Mouse (Mus musculus) limb, embryonic 11.5 days (tissue): ENCODE data around the gene C1d. TPM values are rescaled to one million over a fixed set of nuclear protein-coding genes. Genes with fewer than 3 reads are reported as not detected.
A peak's percentile ranks its signal among the peaks of the same experiment; 100 is the strongest.

ENCODE experiments used
- ATAC-seq: fragments of 200-750 bp; cut with Nextera tagmentation; 2 replicates; pipeline ENCODE4 v1.8.0; 2017; ENCODE audit warnings: low read depth; ENCODE audit not compliant: insufficient number of reproducible peaks, low FRiP score, low TSS enrichment
- DNase-seq: peaks from one replicate; pipeline ENCODE4 v3.0.0-alpha.2; 2015; ENCODE audit warnings: low spot score
- H3K27ac ChIP-seq: fragments of 300-500 bp; sonication (generic); replicated peaks from 2 replicates; pipeline ENCODE4 v1.5.1; 2014; ENCODE audit warnings: low read depth, mild to moderate bottlenecking, low read length
- H3K27me3 ChIP-seq: fragments of 300-500 bp; sonication (generic); 2 replicates; pipeline ENCODE4 v1.6.1; 2014; ENCODE audit warnings: mild to moderate bottlenecking, low read length, mixed read lengths; ENCODE audit not compliant: control insufficient read depth, insufficient read depth
- H3K36me3 ChIP-seq: fragments of 300-500 bp; sonication (generic); 2 replicates; pipeline ENCODE4 v1.6.1; 2014; ENCODE audit warnings: mild to moderate bottlenecking, low read length, moderate library complexity, mixed read lengths; ENCODE audit not compliant: control insufficient read depth, insufficient read depth
- H3K4me1 ChIP-seq: fragments of 300-500 bp; sonication (generic); 2 replicates; pipeline ENCODE4 v1.6.1; 2014; ENCODE audit warnings: low read length, mixed read lengths; ENCODE audit not compliant: control insufficient read depth, insufficient read depth
- H3K4me2 ChIP-seq: fragments of 300-500 bp; sonication (generic); 2 replicates; pipeline ENCODE4 v1.6.1; 2014; ENCODE audit warnings: low read depth, mild to moderate bottlenecking, moderate library complexity; ENCODE audit not compliant: severe bottlenecking
- H3K4me3 ChIP-seq: fragments of 300-500 bp; sonication (generic); 2 replicates; pipeline ENCODE4 v1.5.1; 2014; ENCODE audit warnings: low read depth, low read length
- H3K9ac ChIP-seq: fragments of 300-500 bp; sonication (generic); 2 replicates; pipeline ENCODE4 v1.6.1; 2014; ENCODE audit warnings: mild to moderate bottlenecking, low read length
- H3K9me3 ChIP-seq: fragments of 300-500 bp; sonication (generic); 2 replicates; pipeline ENCODE4 v1.6.1; 2016; ENCODE audit warnings: low read length; ENCODE audit not compliant: control insufficient read depth
- WGBS: fragments of 180-500 bp; shearing (Covaris S2); extraction: QIAGEN DNeasy Blood & Tissue Kit; methylation state at CpG from one replicate; pipeline ENCODE4 v1.1.7; 2014; 5-methylcytosine and 5-hydroxymethylcytosine counted together
- polyA plus RNA-seq: library from polyadenylated mRNA; unstranded; fragments of >200 nt; fragmentation: Nextera tagmentation; extraction: Ambion mirVana; gene quantifications from 2 replicates; pipeline ENCODE4 v1.2.1, GENCODE M21; 2014

Gene C1d
- polyA plus RNA-seq, result 103 and 109 TPM in 2 replicates

- WGBS, result under 1% methylated on average over 33 of the region's 33 CpGs
- DNase-seq, result peak; percentile 97
Measured at GRCm38 (mm10) chr11:17257443-17257842, at the start of gene C1d. TSS of gene C1d (plus strand) at chr11:17257579.

GRCm38 (mm10) chr11:17211258-17212140 lies 45.9 kb upstream of the C1d start, which contains the start of gene Pno1:
TSS of gene Pno1 (minus strand) at chr11:17211568.
- Histone ChIP-seq H3K36me3 (peaks cover 4% of the 10 kb centered on the region; the same call in 1 of the 2 replicates), H3K4me1 (no peaks in the 10 kb centered on the region), H3K4me2 (peak within 1 kb of the TSS; percentile 74), H3K27me3 (no peaks in the 10 kb centered on the region), H3K4me3 (peak within 1 kb of the TSS; percentile 87), H3K9me3 (no peaks in the 10 kb centered on the region), H3K9ac (peak within 1 kb of the TSS; percentile 81), H3K27ac (0 out of 2 replicates have a peak within 1 kb of the TSS, but pooled peaks have one; percentile 55)
- peak; percentile 98 for ATAC-seq
- DNase-seq, result peak; percentile 95
- WGBS, result under 1% methylated on average over 65 of the region's 65 CpGs

More at GRCm38 (mm10) chr11:17257443-17257842, at the start of gene C1d:
- H3K4me2 ChIP-seq, result peak within 1 kb of the TSS; percentile 62
- no peaks in the 10 kb centered on the region for H3K4me1 ChIP-seq
- H3K27me3 ChIP-seq, result 0 out of 2 replicates have a peak, but pooled peaks cover 2% of the 10 kb centered on the region
- no peaks in the 10 kb centered on the region for H3K36me3 ChIP-seq
- H3K9ac ChIP-seq, result peak within 1 kb of the TSS; percentile 93
- peak; percentile 82 for ATAC-seq
- peak within 1 kb of the TSS; percentile 82 for H3K4me3 ChIP-seq
- 0 out of 2 replicates have a peak within 1 kb of the TSS, but pooled peaks have one; percentile 47 for H3K27ac ChIP-seq
- no peaks in the 10 kb centered on the region for H3K9me3 ChIP-seq

GRCm38 (mm10) chr11:17212141-17212495 lies 45.3 kb upstream of the C1d start:
- Histone ChIP-seq H3K4me2 (peak overlapping the region; percentile 74), H3K9ac (peak overlapping the region; percentile 81), H3K9me3 (no peaks in the 10 kb centered on the region), H3K36me3 (peaks cover 4% of the 10 kb centered on the region; the same call in 1 of the 2 replicates), H3K27ac (no peak overlapping the region), H3K4me3 (peak overlapping the region; percentile 87), H3K27me3 (no peaks in the 10 kb centered on the region), H3K4me1 (no peaks in the 10 kb centered on the region)
- ATAC-seq (0 out of 2 replicates have a peak, but pooled peaks have one; percentile 2), DNase-seq (no peak)
- WGBS, result 1% methylated on average over 10 of the region's 10 CpGs

- Histone ChIP-seq H3K36me3 (peaks cover 4% of the 10 kb centered on the region; the same call in 1 of the 2 replicates), H3K4me2 (no peak overlapping the region), H3K9me3 (no peaks in the 10 kb centered on the region), H3K27ac (no peak overlapping the region), H3K27me3 (no peaks in the 10 kb centered on the region), H3K4me3 (no peak overlapping the region), H3K4me1 (no peaks in the 10 kb centered on the region), H3K9ac (no peak overlapping the region)
- ATAC-seq, result no peak
- no peak for DNase-seq
- WGBS, result 73% methylated on average over 5 of the region's 5 CpGs
Measured at GRCm38 (mm10) chr11:17212903-17213509, 44.4 kb upstream of the C1d start.

GRCm38 (mm10) chr11:17215475-17215874 lies 41.9 kb upstream of the C1d start:
- no peak overlapping the region for H3K4me3 ChIP-seq
- H3K4me1 ChIP-seq, result no peaks in the 10 kb centered on the region
- no peak overlapping the region for H3K27ac ChIP-seq
- H3K4me2 ChIP-seq, result no peak overlapping the region
- H3K27me3 ChIP-seq, result no peaks in the 10 kb centered on the region
- no peak overlapping the region for H3K9ac ChIP-seq
- 85% methylated on average over 3 of the region's 3 CpGs for WGBS
- DNase-seq, result no peak
- ATAC-seq, result no peak
- H3K9me3 ChIP-seq, result no peaks in the 10 kb centered on the region
- H3K36me3 ChIP-seq, result no peaks in the 10 kb centered on the region

- DNase-seq (no peak), ATAC-seq (no peak)
- Histone ChIP-seq H3K36me3 (no peaks in the 10 kb centered on the region), H3K4me1 (no peaks in the 10 kb centered on the region), H3K9ac (no peak overlapping the region), H3K9me3 (no peaks in the 10 kb centered on the region), H3K27me3 (no peaks in the 10 kb centered on the region), H3K27ac (no peak overlapping the region), H3K4me2 (no peak overlapping the region), H3K4me3 (no peak overlapping the region)
- 93% methylated on average over 8 of the region's 8 CpGs for WGBS
Measured at GRCm38 (mm10) chr11:17221126-17221525, 36.3 kb upstream of the C1d start.

GRCm38 (mm10) chr11:17232792-17233191 lies 24.6 kb upstream of the C1d start:
- peaks cover 7% of the 10 kb centered on the region for H3K36me3 ChIP-seq
- H3K9me3 ChIP-seq, result no peaks in the 10 kb centered on the region

GRCm38 (mm10) chr11:17236449-17237037 lies 20.8 kb upstream of the C1d start:
- Histone ChIP-seq H3K9ac (no peak overlapping the region), H3K27ac (no peak overlapping the region), H3K9me3 (no peaks in the 10 kb centered on the region), H3K4me3 (no peak overlapping the region), H3K4me2 (no peak overlapping the region), H3K4me1 (no peaks in the 10 kb centered on the region), H3K27me3 (no peaks in the 10 kb centered on the region), H3K36me3 (peaks cover 7% of the 10 kb centered on the region)
- ATAC-seq, result no peak
- no peak for DNase-seq
- 89% methylated on average over 5 of the region's 5 CpGs for WGBS

More at GRCm38 (mm10) chr11:17232792-17233191, 24.6 kb upstream of the C1d start:
- Histone ChIP-seq H3K4me2 (no peak overlapping the region), H3K9ac (no peak overlapping the region), H3K27ac (no peak overlapping the region), H3K4me1 (no peaks in the 10 kb centered on the region), H3K27me3 (no peaks in the 10 kb centered on the region), H3K4me3 (no peak overlapping the region)
- WGBS, result 77% methylated on average over 5 of the region's 5 CpGs
- ATAC-seq (no peak), DNase-seq (no peak)
